Comparison of ENCODE assay signal across 31 mouse cellular contexts in the genomic region with DNA sequence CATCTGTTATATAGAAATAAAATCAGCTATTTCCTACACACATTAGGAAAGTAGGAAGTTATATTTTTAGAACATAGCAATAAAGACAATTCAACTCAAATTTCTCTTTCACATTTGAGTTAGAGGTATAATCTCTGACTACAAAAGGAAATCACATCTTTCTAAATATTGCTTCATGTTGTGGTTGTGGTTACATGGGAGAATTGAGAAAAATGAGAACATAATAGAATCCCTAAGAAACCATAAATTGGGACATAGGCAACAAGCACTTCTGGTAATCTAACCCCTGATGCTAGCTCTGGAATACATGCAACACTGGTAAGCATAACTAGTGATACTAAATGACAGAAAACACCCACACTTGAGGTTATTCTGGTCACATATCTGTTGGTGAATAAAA.
"Had no signal": no experiment of that assay in that cellular context is flagged by ENCODE, and none has a peak within 500 bp of the region (broad histone marks: within the 10 kb centered on the region; RNA-seq: fewer than 3 reads in every experiment).

No protein-coding gene starts in this region.

- H3K4me1 ChIP-seq: limb, embryonic 10.5 days; limb, embryonic 12.5 days; limb, embryonic 13.5 days; limb, embryonic 15.5 days; liver, embryonic 12.5 days; liver, embryonic 13.5 days; liver, embryonic 15.5 days; lung, embryonic 15.5 days; megakaryocyte, embryonic 14.5 days; midbrain, embryonic 10.5 days; midbrain, embryonic 12.5 days; midbrain, embryonic 13.5 days; midbrain, embryonic 15.5 days; neural tube, embryonic 12.5 days had no signal

- H3K36me3 ChIP-seq: limb, embryonic 10.5 days; limb, embryonic 12.5 days; limb, embryonic 13.5 days; limb, embryonic 15.5 days; liver, embryonic 12.5 days; liver, embryonic 13.5 days; liver, embryonic 15.5 days; lung, embryonic 15.5 days; midbrain, embryonic 10.5 days; midbrain, embryonic 12.5 days; midbrain, embryonic 13.5 days; midbrain, embryonic 15.5 days; neural tube, embryonic 12.5 days had no signal

- DNase-seq: left cerebral cortex, postnatal 4 days; liver; liver, embryonic 13.5 days; liver, postnatal 0 days; lung, adult 18-20 months; lung, adult 2 months; lung, embryonic 14.5 days; lung, postnatal 10 days; lung, postnatal 14 days; lung, postnatal 36 days; lung, postnatal 4 days; midbrain, embryonic 14.5 days had no signal

- H3K9ac ChIP-seq: limb, embryonic 12.5 days; limb, embryonic 13.5 days; limb, embryonic 15.5 days; liver, embryonic 12.5 days; liver, embryonic 13.5 days; liver, embryonic 14.5 days; liver, embryonic 15.5 days; liver, postnatal 0 days; lung, embryonic 14.5 days; lung, embryonic 15.5 days; midbrain, embryonic 12.5 days; midbrain, embryonic 13.5 days; midbrain, embryonic 15.5 days; neural tube, embryonic 12.5 days had no signal

- H3K4me2 ChIP-seq: limb, embryonic 12.5 days; limb, embryonic 13.5 days; limb, embryonic 15.5 days; liver, embryonic 11.5 days; liver, embryonic 12.5 days; liver, embryonic 13.5 days; liver, embryonic 15.5 days; lung, embryonic 14.5 days; lung, embryonic 15.5 days; midbrain, embryonic 11.5 days; midbrain, embryonic 12.5 days; midbrain, embryonic 13.5 days; midbrain, embryonic 15.5 days; neural tube, embryonic 12.5 days had no signal

- ATAC-seq: liver, embryonic 12.5 days; liver, postnatal 0 days; lung, postnatal 0 days; midbrain, embryonic 13.5 days; midbrain, embryonic 15.5 days; midbrain, embryonic 16.5 days had no signal

- H3K4me3 ChIP-seq: limb, embryonic 10.5 days; limb, embryonic 12.5 days; limb, embryonic 13.5 days; limb, embryonic 15.5 days; liver, embryonic 12.5 days; liver, embryonic 13.5 days; liver, embryonic 15.5 days; lung, embryonic 15.5 days; megakaryocyte, embryonic 14.5 days; midbrain, embryonic 10.5 days; midbrain, embryonic 12.5 days; midbrain, embryonic 13.5 days; midbrain, embryonic 15.5 days; neural tube, embryonic 12.5 days had no signal

- H3K27me3 ChIP-seq: limb, embryonic 12.5 days; limb, embryonic 13.5 days; limb, embryonic 15.5 days; liver, embryonic 12.5 days; liver, embryonic 13.5 days; liver, embryonic 15.5 days; lung, embryonic 15.5 days; megakaryocyte, embryonic 14.5 days; midbrain, embryonic 12.5 days; midbrain, embryonic 13.5 days; midbrain, embryonic 15.5 days; neural tube, embryonic 12.5 days had no signal

- H3K27ac ChIP-seq: limb, embryonic 10.5 days; limb, embryonic 12.5 days; limb, embryonic 13.5 days; limb, embryonic 15.5 days; liver, embryonic 12.5 days; liver, embryonic 13.5 days; liver, embryonic 14.5 days; liver, embryonic 15.5 days; lung, embryonic 15.5 days; macrophage; midbrain, embryonic 10.5 days; midbrain, embryonic 12.5 days; midbrain, embryonic 13.5 days; midbrain, embryonic 15.5 days; neural tube, embryonic 12.5 days had no signal

- H3K9me3 ChIP-seq: limb, embryonic 10.5 days; limb, embryonic 12.5 days; limb, embryonic 13.5 days; limb, embryonic 15.5 days; liver, embryonic 12.5 days; liver, embryonic 13.5 days; liver, embryonic 15.5 days; lung, embryonic 15.5 days; midbrain, embryonic 12.5 days; midbrain, embryonic 13.5 days; midbrain, embryonic 15.5 days; neural tube, embryonic 12.5 days had no signal
